Mouse (Mus musculus) hindbrain, embryonic 15.5 days (tissue): ENCODE measurements around the gene 6430531B16Rik. TPM values are rescaled to one million over a fixed set of nuclear protein-coding genes. Genes with fewer than 3 reads are reported as not detected.

ENCODE experiments used
- ATAC-seq: fragments of 200-750 bp; cut with Nextera tagmentation; 2 replicates; pipeline ENCODE4 v1.8.0; 2017; ENCODE audit warnings: low read depth, moderate number of reproducible peaks, moderate TSS enrichment; ENCODE audit not compliant: low FRiP score
- H3K27ac ChIP-seq: fragments of 300-500 bp; sonication (generic); replicated peaks from 2 replicates; pipeline ENCODE4 v1.5.1; 2015; ENCODE audit warnings: mild to moderate bottlenecking, inconsistent platforms
- H3K27me3 ChIP-seq: fragments of 300-500 bp; sonication (generic); 2 replicates; pipeline ENCODE4 v1.6.1; 2015; ENCODE audit warnings: control low read depth, inconsistent platforms
- H3K36me3 ChIP-seq: fragments of 300-500 bp; sonication (generic); 2 replicates; pipeline ENCODE4 v1.6.1; 2015; ENCODE audit warnings: control low read depth, inconsistent platforms
- H3K4me1 ChIP-seq: fragments of 300-500 bp; sonication (generic); replicated peaks from 2 replicates; pipeline ENCODE4 v1.6.1; 2015; ENCODE audit warnings: control low read depth, inconsistent platforms
- H3K4me2 ChIP-seq: fragments of 300-500 bp; sonication (generic); 2 replicates; pipeline ENCODE4 v1.6.1; 2015; ENCODE audit warnings: moderate library complexity, mild to moderate bottlenecking, inconsistent platforms
- H3K4me3 ChIP-seq: fragments of 300-500 bp; sonication (generic); 2 replicates; pipeline ENCODE4 v1.5.1; 2015; ENCODE audit warnings: mild to moderate bottlenecking, inconsistent platforms
- H3K9ac ChIP-seq: fragments of 300-500 bp; sonication (generic); 2 replicates; pipeline ENCODE4 v1.6.1; 2015; ENCODE audit warnings: inconsistent platforms
- H3K9me3 ChIP-seq: fragments of 300-500 bp; sonication (generic); 2 replicates; pipeline ENCODE4 v1.6.1; 2016; ENCODE audit warnings: control low read depth, inconsistent platforms
- WGBS: fragments of 180-500 bp; shearing (Covaris S2); methylation state at CpG from one replicate; pipeline ENCODE4 v1.1.7; 2015; 5-methylcytosine and 5-hydroxymethylcytosine counted together
- polyA plus RNA-seq: library from polyadenylated mRNA; unstranded; fragments of >200 nt; fragmentation: Nextera tagmentation; extraction: Ambion mirVana; gene quantifications from 2 replicates; pipeline ENCODE4 v1.2.1, GENCODE M21; 2015

Gene 6430531B16Rik
- polyA plus RNA-seq, 1 experiment from 2014 or later: 0.97 TPM

- Histone ChIP-seq H3K4me2 (no peak overlapping the region), H3K36me3 (peaks cover 7% of the 10 kb centered on the region; the same call in 1 of the 2 replicates), H3K4me3 (no peak overlapping the region), H3K4me1 (no peaks in the 10 kb centered on the region), H3K9ac (no peak overlapping the region), H3K9me3 (no peaks in the 10 kb centered on the region), H3K27me3 (no peaks in the 10 kb centered on the region), H3K27ac (no peak overlapping the region)
- ATAC-seq: no peak
- 76% methylated on average over 8 of the region's 8 CpGs for whole genome bisulfite sequencing
Measured at GRCm38 (mm10) chr7:139990864-139991394, 12.4 kb upstream of the 6430531B16Rik start.

- Histone ChIP-seq H3K4me1 (no peaks in the 10 kb centered on the region), H3K4me2 (no peak overlapping the region), H3K36me3 (no peaks in the 10 kb centered on the region), H3K4me3 (no peak overlapping the region), H3K27ac (no peak overlapping the region), H3K9ac (no peak overlapping the region), H3K9me3 (no peaks in the 10 kb centered on the region), H3K27me3 (no peaks in the 10 kb centered on the region)
- ATAC-seq: no peak
- WGBS: 89% methylated on average over 9 of the region's 9 CpGs
Measured at GRCm38 (mm10) chr7:139988272-139988671, 9.7 kb upstream of the 6430531B16Rik start.

GRCm38 (mm10) chr7:139984505-139984904 is 6.0 kb upstream of the 6430531B16Rik start:
- Histone ChIP-seq H3K4me3 (no peak overlapping the region), H3K9me3 (no peaks in the 10 kb centered on the region), H3K36me3 (no peaks in the 10 kb centered on the region), H3K9ac (no peak overlapping the region), H3K27me3 (no peaks in the 10 kb centered on the region), H3K4me2 (no peak overlapping the region), H3K27ac (no peak overlapping the region), H3K4me1 (peaks cover under 1% of the 10 kb centered on the region; the same call in 1 of the 2 replicates)
- 91% methylated on average over 11 of the region's 11 CpGs for WGBS
- no peak for ATAC-seq

- H3K9me3 ChIP-seq: no peaks in the 10 kb centered on the region
- no peak overlapping the region for H3K4me3 ChIP-seq
- ATAC-seq: no peak
- H3K9ac ChIP-seq: no peak overlapping the region
- no peaks in the 10 kb centered on the region for H3K27me3 ChIP-seq
- H3K36me3 ChIP-seq: no peaks in the 10 kb centered on the region
- no peak overlapping the region for H3K4me2 ChIP-seq
- H3K4me1 ChIP-seq: peaks cover 13% of the 10 kb centered on the region
- 92% methylated on average over 11 of the region's 11 CpGs for WGBS
- H3K27ac ChIP-seq: no peak overlapping the region
Measured at GRCm38 (mm10) chr7:139982058-139982457, 3.5 kb upstream of the 6430531B16Rik start.

GRCm38 (mm10) chr7:139980778-139981177 is 2.2 kb upstream of the 6430531B16Rik start:
- Histone ChIP-seq H3K4me1 (peaks cover 13% of the 10 kb centered on the region), H3K27ac (no peak overlapping the region), H3K36me3 (no peaks in the 10 kb centered on the region), H3K4me3 (no peak overlapping the region), H3K4me2 (no peak overlapping the region), H3K9me3 (no peaks in the 10 kb centered on the region), H3K27me3 (no peaks in the 10 kb centered on the region), H3K9ac (no peak overlapping the region)
- ATAC-seq: no peak
- 66% methylated on average over 3 of the region's 3 CpGs for WGBS

- Histone ChIP-seq H3K27ac (peak overlapping the region; percentile 35), H3K9ac (peak overlapping the region; percentile 20), H3K4me1 (peaks cover 13% of the 10 kb centered on the region), H3K36me3 (no peaks in the 10 kb centered on the region), H3K4me3 (peak overlapping the region; percentile 44), H3K27me3 (no peaks in the 10 kb centered on the region), H3K4me2 (peak overlapping the region; percentile 59), H3K9me3 (no peaks in the 10 kb centered on the region)
- ATAC-seq: peak; percentile 65; the same call in 1 of the 2 replicates
- WGBS: 40% methylated on average over 13 of the region's 13 CpGs
Measured at GRCm38 (mm10) chr7:139979011-139979719, 610 bp upstream of the 6430531B16Rik start.

GRCm38 (mm10) chr7:139975471-139975870 is 3.1 kb downstream of the 6430531B16Rik start:
- no peaks in the 10 kb centered on the region for H3K27me3 ChIP-seq
- WGBS: 65% methylated on average over 5 of the region's 5 CpGs
- no peak for ATAC-seq

GRCm38 (mm10) chr7:139974307-139974706 is 4.2 kb downstream of the 6430531B16Rik start:
- Histone ChIP-seq H3K9ac (no peak overlapping the region), H3K36me3 (no peaks in the 10 kb centered on the region), H3K4me2 (no peak overlapping the region), H3K9me3 (no peaks in the 10 kb centered on the region), H3K4me1 (peaks cover 11% of the 10 kb centered on the region), H3K27ac (no peak overlapping the region), H3K4me3 (no peak overlapping the region), H3K27me3 (no peaks in the 10 kb centered on the region)
- no peak for ATAC-seq
- 91% methylated on average over 10 of the region's 10 CpGs for WGBS

More at GRCm38 (mm10) chr7:139975471-139975870, 3.1 kb downstream of the 6430531B16Rik start:
- H3K36me3 ChIP-seq: no peaks in the 10 kb centered on the region
- H3K27ac ChIP-seq: no peak overlapping the region
- peaks cover 13% of the 10 kb centered on the region for H3K4me1 ChIP-seq
- H3K4me2 ChIP-seq: no peak overlapping the region
- H3K9me3 ChIP-seq: no peaks in the 10 kb centered on the region
- H3K4me3 ChIP-seq: no peak overlapping the region
- H3K9ac ChIP-seq: no peak overlapping the region

- no peaks in the 10 kb centered on the region for H3K36me3 ChIP-seq
- H3K27ac ChIP-seq: no peak overlapping the region
- H3K27me3 ChIP-seq: no peaks in the 10 kb centered on the region
- H3K4me3 ChIP-seq: no peak overlapping the region
- 0 out of 2 replicates have a peak, but pooled peaks cover 1% of the 10 kb centered on the region for H3K4me1 ChIP-seq
- no peak overlapping the region for H3K9ac ChIP-seq
- H3K9me3 ChIP-seq: no peaks in the 10 kb centered on the region
- H3K4me2 ChIP-seq: no peak overlapping the region
- ATAC-seq: no peak
Measured at GRCm38 (mm10) chr7:139972923-139973331, 5.6 kb downstream of the 6430531B16Rik start.

GRCm38 (mm10) chr7:139971436-139971835 is 7.1 kb downstream of the 6430531B16Rik start:
- no peak overlapping the region for H3K9ac ChIP-seq
- H3K36me3 ChIP-seq: no peaks in the 10 kb centered on the region
- H3K9me3 ChIP-seq: no peaks in the 10 kb centered on the region
- H3K4me1 ChIP-seq: no peaks in the 10 kb centered on the region
- ATAC-seq: no peak
- H3K27ac ChIP-seq: no peak overlapping the region
- H3K4me2 ChIP-seq: no peak overlapping the region
- WGBS: 69% methylated on average over 6 of the region's 6 CpGs
- H3K27me3 ChIP-seq: no peaks in the 10 kb centered on the region
- no peak overlapping the region for H3K4me3 ChIP-seq

GRCm38 (mm10) chr7:139970979-139971378 is 7.6 kb downstream of the 6430531B16Rik start:
- Histone ChIP-seq H3K4me1 (no peaks in the 10 kb centered on the region), H3K9me3 (no peaks in the 10 kb centered on the region), H3K36me3 (no peaks in the 10 kb centered on the region), H3K4me2 (no peak overlapping the region), H3K9ac (no peak overlapping the region), H3K27me3 (no peaks in the 10 kb centered on the region), H3K27ac (no peak overlapping the region), H3K4me3 (no peak overlapping the region)
- 78% methylated on average over 5 of the region's 5 CpGs for WGBS
- no peak; the same call in 1 of the 2 replicates for ATAC-seq

- WGBS: 84% methylated on average over 10 of the region's 10 CpGs
- no peak overlapping the region for H3K4me2 ChIP-seq
Measured at GRCm38 (mm10) chr7:139970216-139970919, 8.2 kb downstream of the 6430531B16Rik start.

More at GRCm38 (mm10) chr7:139970216-139970919, 8.2 kb downstream of the 6430531B16Rik start:
- H3K4me1 ChIP-seq: no peaks in the 10 kb centered on the region
- ATAC-seq: no peak; the same call in 1 of the 2 replicates
- H3K9ac ChIP-seq: no peak overlapping the region
- no peaks in the 10 kb centered on the region for H3K27me3 ChIP-seq
- no peak overlapping the region for H3K4me3 ChIP-seq
- no peaks in the 10 kb centered on the region for H3K36me3 ChIP-seq
- H3K27ac ChIP-seq: no peak overlapping the region
- no peaks in the 10 kb centered on the region for H3K9me3 ChIP-seq
